Mouse (Mus musculus) adrenal gland, adult (tissue): ENCODE measurements around the gene Ccdc103.

ENCODE experiments used
- DNase-seq, 2 experiments: peaks; one replicate each; pipeline ENCODE4 v3.0.0; 2022 to 2023; ENCODE audit warnings: low spot score in 1 of 2; ENCODE audit not compliant: inconsistent age in 2 of 2

Ccdc103 gene

GRCm38 (mm10) chr11:102880585-102881313, at the start of gene Ccdc103, which contains the start of gene Eftud2:
Gene Ccdc103, plus strand, starts transcription at chr11:102881204.
Gene Eftud2, minus strand, starts transcription at chr11:102880985.
- peak; percentile 93 to 99 for DNase-seq

GRCm38 (mm10) chr11:102832700-102833297, 48.2 kb upstream of the Ccdc103 start:
- DNase-seq = no peak

GRCm38 (mm10) chr11:102834219-102834618, 46.8 kb upstream of the Ccdc103 start:
- DNase-seq = no peak

- no peak for DNase-seq
Measured at GRCm38 (mm10) chr11:102835549-102835948, 45.5 kb upstream of the Ccdc103 start, which contains the start of gene Higd1b. Gene Higd1b, plus strand, starts transcription at chr11:102835849.

- DNase-seq = no peak
Measured at GRCm38 (mm10) chr11:102836146-102836545, 44.9 kb upstream of the Ccdc103 start.

- DNase-seq = no peak
Measured at GRCm38 (mm10) chr11:102837385-102837784, 43.6 kb upstream of the Ccdc103 start.

- no peak for DNase-seq
Measured at GRCm38 (mm10) chr11:102838126-102838525, 42.9 kb upstream of the Ccdc103 start.

- DNase-seq = no peak
Measured at GRCm38 (mm10) chr11:102838616-102839150, 42.3 kb upstream of the Ccdc103 start.

- peak in 1 of 2 experiments; percentile 62 for DNase-seq
Measured at GRCm38 (mm10) chr11:102845926-102846325, 35.1 kb upstream of the Ccdc103 start.

- DNase-seq = peak; percentile 79 to 91
Measured at GRCm38 (mm10) chr11:102851883-102852282, 29.1 kb upstream of the Ccdc103 start.

GRCm38 (mm10) chr11:102853760-102854159, 27.2 kb upstream of the Ccdc103 start:
- DNase-seq = no peak

GRCm38 (mm10) chr11:102855941-102856340, 25.1 kb upstream of the Ccdc103 start:
- DNase-seq = no peak

- no peak for DNase-seq
Measured at GRCm38 (mm10) chr11:102858951-102859350, 22.1 kb upstream of the Ccdc103 start.

GRCm38 (mm10) chr11:102859933-102860332, 21.1 kb upstream of the Ccdc103 start:
- DNase-seq = no peak

GRCm38 (mm10) chr11:102864272-102864671, 16.7 kb upstream of the Ccdc103 start:
- peak; percentile 63 to 86 for DNase-seq

GRCm38 (mm10) chr11:102874801-102875334, 6.1 kb upstream of the Ccdc103 start:
- no peak for DNase-seq

- DNase-seq = no peak
Measured at GRCm38 (mm10) chr11:102879558-102879957, 1.4 kb upstream of the Ccdc103 start.

GRCm38 (mm10) chr11:102881314-102882198, 552 bp downstream of the Ccdc103 start:
- DNase-seq = no peak

GRCm38 (mm10) chr11:102884616-102885219, 3.7 kb downstream of the Ccdc103 start, which contains the start of gene Fam187a:
Gene Fam187a, plus strand, starts transcription at chr11:102885169.
- no peak for DNase-seq

GRCm38 (mm10) chr11:102887433-102887832, 6.4 kb downstream of the Ccdc103 start:
- DNase-seq = no peak
